Mouse (Mus musculus): Measurements from ENCODE around the gene Tdrkh. TPM values are rescaled to one million over a fixed set of nuclear protein-coding genes. Genes with fewer than 3 reads are reported as not detected.
A peak's percentile ranks its signal among the peaks of the same experiment; 100 is the strongest.

The Tdrkh gene
- polyA plus RNA-seq, 1 experiment from 2014 or later = 67.8 TPM

- WGBS = 10% methylated on average over 28 of the region's 28 CpGs
- Histone ChIP-seq H3K27ac (peak overlapping the region; percentile 53; the same call in 1 of the 2 replicates), H3K4me1 (peaks cover 39% of the 10 kb centered on the region), H3K9me3 (no peaks in the 10 kb centered on the region), H3K4me2 (peak overlapping the region; percentile 54), H3K4me3 (replicated peaks) (peak overlapping the region; percentile 25), H3K27me3 (no peaks in the 10 kb centered on the region), H3K9ac (no peak overlapping the region), H3K36me3 (replicated peaks) (no peaks in the 10 kb centered on the region)
- ATAC-seq (ENCODE audit: low FRiP score) = peak; percentile 86
Observed at GRCm38 (mm10) chr3:94472447-94473114, 59.5 kb downstream of the Tdrkh start.

DNA sequence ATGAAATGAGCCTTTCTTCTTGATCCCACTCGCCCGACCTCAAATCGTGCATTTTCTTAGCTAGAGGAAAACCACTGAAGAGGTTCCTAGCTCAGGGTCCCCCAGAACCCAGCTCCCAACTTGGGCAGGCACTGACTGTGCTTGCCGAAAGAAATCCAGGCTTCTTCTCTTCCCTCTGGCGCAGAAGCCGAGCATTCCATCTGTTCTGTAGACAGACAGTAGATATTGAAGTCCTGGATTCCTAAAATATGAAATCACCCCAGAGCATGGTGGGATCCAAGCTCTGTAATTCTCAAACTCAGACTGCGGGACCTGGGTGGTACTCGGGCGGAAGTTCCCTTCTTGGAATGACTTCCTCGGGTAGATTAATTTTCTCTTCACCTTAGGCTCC lies 60.0 kb downstream of the Tdrkh start:
- Histone ChIP-seq H3K36me3 (replicated peaks) (no peaks in the 10 kb centered on the region), H3K4me1 (peaks cover 44% of the 10 kb centered on the region), H3K27me3 (no peaks in the 10 kb centered on the region), H3K4me2 (peak overlapping the region; percentile 54; the same call in 1 of the 2 replicates), H3K4me3 (replicated peaks) (no peak overlapping the region), H3K9me3 (no peaks in the 10 kb centered on the region), H3K9ac (no peak overlapping the region), H3K27ac (peak overlapping the region; percentile 53; the same call in 1 of the 2 replicates)
- WGBS = 49% methylated on average over 10 of the region's 10 CpGs
- ATAC-seq (ENCODE audit: low FRiP score) = no peak

GRCm38 (mm10) chr3:94473567-94474232 lies 60.6 kb downstream of the Tdrkh start:
- ATAC-seq (ENCODE audit: low FRiP score) = no peak
- Histone ChIP-seq H3K27ac (peak overlapping the region; percentile 36; the same call in 1 of the 2 replicates), H3K4me3 (replicated peaks) (no peak overlapping the region), H3K4me1 (peaks cover 50% of the 10 kb centered on the region), H3K9me3 (no peaks in the 10 kb centered on the region), H3K27me3 (no peaks in the 10 kb centered on the region), H3K4me2 (no peak overlapping the region), H3K36me3 (replicated peaks) (no peaks in the 10 kb centered on the region), H3K9ac (no peak overlapping the region)
- 82% methylated on average over 5 of the region's 5 CpGs for WGBS

- Histone ChIP-seq H3K27ac (no peak overlapping the region), H3K36me3 (replicated peaks) (peaks cover 5% of the 10 kb centered on the region; the same call in 1 of the 2 replicates), H3K9ac (no peak overlapping the region), H3K4me1 (peaks cover 72% of the 10 kb centered on the region), H3K4me2 (no peak overlapping the region), H3K9me3 (no peaks in the 10 kb centered on the region), H3K4me3 (replicated peaks) (no peak overlapping the region), H3K27me3 (peaks cover 6% of the 10 kb centered on the region; the same call in 1 of the 2 replicates)
- ATAC-seq (ENCODE audit: low FRiP score) = no peak
- 65% methylated on average over 8 of the region's 8 CpGs for WGBS
Observed at GRCm38 (mm10) chr3:94476301-94477035, 63.4 kb downstream of the Tdrkh start.

GRCm38 (mm10) chr3:94477444-94477843 lies 64.4 kb downstream of the Tdrkh start:
- Histone ChIP-seq H3K27ac (peak overlapping the region; percentile 92), H3K9ac (peak overlapping the region; percentile 84), H3K4me2 (peak overlapping the region; percentile 72), H3K27me3 (peaks cover 6% of the 10 kb centered on the region; the same call in 1 of the 2 replicates), H3K9me3 (no peaks in the 10 kb centered on the region), H3K36me3 (replicated peaks) (peaks cover 13% of the 10 kb centered on the region; the same call in 1 of the 2 replicates), H3K4me3 (replicated peaks) (peak overlapping the region; percentile 64), H3K4me1 (peaks cover 79% of the 10 kb centered on the region)
- no peak for ATAC-seq (ENCODE audit: low FRiP score)
- 22% methylated on average over 4 of the region's 4 CpGs for whole genome bisulfite sequencing

GRCm38 (mm10) chr3:94477981-94478422 lies 64.9 kb downstream of the Tdrkh start, which contains the start of gene Celf3:
Gene Celf3 (plus strand): TSS chr3:94478295.
- Histone ChIP-seq H3K27ac (peak within 1 kb of the TSS; percentile 92), H3K4me3 (replicated peaks) (peak within 1 kb of the TSS; percentile 64), H3K4me2 (peak within 1 kb of the TSS; percentile 72), H3K9ac (peak within 1 kb of the TSS; percentile 84), H3K27me3 (peaks cover 6% of the 10 kb centered on the region; the same call in 1 of the 2 replicates), H3K36me3 (replicated peaks) (peaks cover 18% of the 10 kb centered on the region; the same call in 1 of the 2 replicates), H3K4me1 (peaks cover 79% of the 10 kb centered on the region), H3K9me3 (no peaks in the 10 kb centered on the region)
- ATAC-seq (ENCODE audit: low FRiP score) = peak; percentile 90
- 1% methylated on average over 10 of the region's 14 CpGs for WGBS

DNA sequence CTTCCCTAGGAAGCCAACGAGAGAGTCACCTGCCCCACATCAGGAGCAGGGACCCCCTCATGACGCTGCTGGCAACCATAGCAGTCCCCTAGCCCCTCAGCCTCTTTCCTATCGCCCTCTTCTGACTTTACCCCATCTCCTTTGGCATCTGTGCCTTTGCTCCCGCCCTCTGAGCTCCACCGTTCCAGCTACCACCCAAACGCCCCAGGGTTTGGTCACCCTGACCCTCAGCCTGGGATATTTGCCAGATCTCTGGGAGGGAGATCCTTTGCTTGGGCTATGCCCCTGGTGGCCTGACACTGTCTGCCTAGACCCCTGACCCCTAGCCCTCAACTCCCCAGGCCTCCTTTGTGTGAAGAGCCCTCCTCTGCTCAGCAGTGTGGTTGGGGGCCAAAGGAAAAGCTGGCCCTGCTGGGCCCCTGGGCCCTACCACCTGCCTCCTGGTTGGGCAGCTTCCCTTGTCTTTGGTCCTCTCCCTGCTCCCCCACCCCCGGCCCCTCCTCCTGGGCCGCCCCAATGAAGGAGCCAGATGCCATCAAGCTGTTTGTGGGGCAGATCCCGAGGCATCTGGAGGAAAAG lies 65.6 kb downstream of the Tdrkh start:
- H3K4me3 ChIP-seq (replicated peaks) = peak overlapping the region; percentile 64
- peaks cover 18% of the 10 kb centered on the region; the same call in 1 of the 2 replicates for H3K36me3 ChIP-seq (replicated peaks)
- WGBS = 3% methylated on average over 9 of the region's 9 CpGs
- H3K9me3 ChIP-seq = no peaks in the 10 kb centered on the region
- H3K4me1 ChIP-seq = peaks cover 80% of the 10 kb centered on the region
- peak overlapping the region; percentile 72 for H3K4me2 ChIP-seq
- ATAC-seq (ENCODE audit: low FRiP score) = peak; percentile 36
- H3K27ac ChIP-seq = peak overlapping the region; percentile 92
- H3K9ac ChIP-seq = peak overlapping the region; percentile 84
- H3K27me3 ChIP-seq = peaks cover 6% of the 10 kb centered on the region; the same call in 1 of the 2 replicates

- Histone ChIP-seq H3K9me3 (no peaks in the 10 kb centered on the region), H3K4me2 (peak overlapping the region; percentile 72), H3K4me3 (replicated peaks) (peak overlapping the region; percentile 64), H3K9ac (peak overlapping the region; percentile 84), H3K27me3 (peaks cover 6% of the 10 kb centered on the region; the same call in 1 of the 2 replicates), H3K36me3 (replicated peaks) (peaks cover 18% of the 10 kb centered on the region; the same call in 1 of the 2 replicates), H3K4me1 (peaks cover 88% of the 10 kb centered on the region), H3K27ac (0 out of 2 replicates have a peak overlapping the region, but pooled peaks have one; percentile 68)
- no peak for ATAC-seq (ENCODE audit: low FRiP score)
- WGBS = 13% methylated on average over 11 of the region's 11 CpGs
Observed at GRCm38 (mm10) chr3:94479564-94479963, 66.5 kb downstream of the Tdrkh start.

DNA sequence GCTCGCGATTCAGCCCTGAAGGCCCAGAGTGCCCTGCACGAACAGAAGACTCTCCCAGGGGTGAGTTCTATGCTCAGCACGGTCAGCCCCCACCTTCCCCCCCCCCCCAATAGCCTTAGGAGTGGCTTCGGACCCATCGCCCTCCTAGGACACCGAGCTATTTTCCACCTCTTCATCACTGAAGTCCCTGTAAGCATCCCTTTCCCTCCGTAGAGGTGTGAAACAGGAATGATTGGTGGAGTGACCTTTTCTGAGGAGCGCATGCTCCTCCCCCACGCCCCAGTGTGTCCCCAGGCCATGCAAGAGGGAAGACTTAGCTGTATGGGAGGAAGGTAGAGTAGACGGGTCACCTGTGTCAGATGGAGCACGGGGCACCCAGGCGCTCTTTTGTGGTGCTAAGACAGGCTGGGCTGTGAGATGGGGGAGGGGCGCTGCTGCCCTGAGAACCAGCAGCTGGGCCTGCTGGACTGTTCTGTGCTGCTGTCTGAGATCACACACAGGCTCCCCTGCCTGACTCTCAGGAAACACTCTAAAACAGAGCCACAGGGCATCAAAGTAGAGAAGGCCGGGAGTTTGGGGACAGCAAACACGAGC lies 67.3 kb downstream of the Tdrkh start, which contains the start of gene Riiad1:
Riiad1 (minus strand) TSS at position 51 of the 594 bp plus-strand sequence.
- H3K9ac ChIP-seq = peak within 1 kb of the TSS; percentile 84
- peak within 1 kb of the TSS; percentile 64 for H3K4me3 ChIP-seq (replicated peaks)
- peaks cover 96% of the 10 kb centered on the region for H3K4me1 ChIP-seq
- no peak for ATAC-seq (ENCODE audit: low FRiP score)
- H3K36me3 ChIP-seq (replicated peaks) = peaks cover 23% of the 10 kb centered on the region
- no peaks in the 10 kb centered on the region for H3K9me3 ChIP-seq
- peak within 1 kb of the TSS; percentile 92 for H3K27ac ChIP-seq
- 13% methylated on average over 16 of the region's 16 CpGs for WGBS
- peak within 1 kb of the TSS; percentile 72 for H3K4me2 ChIP-seq
- peaks cover 6% of the 10 kb centered on the region; the same call in 1 of the 2 replicates for H3K27me3 ChIP-seq

DNA sequence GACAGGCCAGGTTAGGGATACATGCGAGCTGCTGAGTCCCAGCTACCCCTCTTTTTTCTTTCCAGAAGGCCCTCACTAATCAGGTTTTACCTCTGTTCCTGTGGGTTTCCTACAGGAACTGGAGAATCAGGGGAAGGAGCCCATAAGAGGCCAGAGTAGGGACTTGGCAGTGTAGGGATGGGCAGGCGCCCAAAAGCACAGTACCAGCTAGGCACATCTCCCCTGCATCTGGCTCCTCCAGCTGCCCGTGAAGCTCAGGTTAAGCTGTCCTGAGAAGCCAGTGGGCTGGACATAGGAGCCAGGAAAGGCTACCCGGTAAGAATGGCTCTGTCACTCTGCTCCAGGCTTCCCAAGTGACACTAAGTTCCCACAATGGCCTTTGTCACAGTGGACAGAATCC lies 68.4 kb downstream of the Tdrkh start:
- no peak overlapping the region for H3K9ac ChIP-seq

GRCm38 (mm10) chr3:94482764-94483385 lies 69.8 kb downstream of the Tdrkh start:
- peaks cover 45% of the 10 kb centered on the region for H3K36me3 ChIP-seq (replicated peaks)
- ATAC-seq (ENCODE audit: low FRiP score) = no peak
- H3K27ac ChIP-seq = peak overlapping the region; percentile 92
- H3K9ac ChIP-seq = no peak overlapping the region
- no peak overlapping the region for H3K4me3 ChIP-seq (replicated peaks)
- H3K9me3 ChIP-seq = no peaks in the 10 kb centered on the region
- peaks cover 99% of the 10 kb centered on the region for H3K4me1 ChIP-seq
- WGBS = 85% methylated on average over 17 of the region's 17 CpGs
- peaks cover 6% of the 10 kb centered on the region; the same call in 1 of the 2 replicates for H3K27me3 ChIP-seq
- peak overlapping the region; percentile 48 for H3K4me2 ChIP-seq

More for the DNA sequence above, 68.4 kb downstream of the Tdrkh start:
- 57% methylated on average over 4 of the region's 4 CpGs for WGBS
- Histone ChIP-seq H3K4me1 (peaks cover 99% of the 10 kb centered on the region), H3K4me3 (replicated peaks) (no peak overlapping the region), H3K27ac (peak overlapping the region; percentile 68; the same call in 1 of the 2 replicates), H3K4me2 (peak overlapping the region; percentile 72), H3K9me3 (no peaks in the 10 kb centered on the region), H3K27me3 (peaks cover 6% of the 10 kb centered on the region; the same call in 1 of the 2 replicates), H3K36me3 (replicated peaks) (peaks cover 31% of the 10 kb centered on the region)
- ATAC-seq (ENCODE audit: low FRiP score) = no peak
